Mouse (Mus musculus) frontal cortex, postnatal 25 days (tissue): ENCODE measurements around the gene Zmym2.
"Not testable (repeated sequence)": the region's sequence is repeated elsewhere in the genome, so short reads cannot be mapped to it uniquely, and the experiment has no call there.

Source experiments
- DNase-seq, 2 experiments: peaks; one replicate each; pipeline ENCODE4 v3.0.0; 2022; ENCODE audit warnings: low spot score in 2 of 2

The Zmym2 gene

GRCm38 (mm10) chr14:56886594-56887513 lies at the start of gene Zmym2:
Zmym2 (plus strand) TSS chr14:56886653.
- DNase-seq: peak; percentile 56 to 59

DNA sequence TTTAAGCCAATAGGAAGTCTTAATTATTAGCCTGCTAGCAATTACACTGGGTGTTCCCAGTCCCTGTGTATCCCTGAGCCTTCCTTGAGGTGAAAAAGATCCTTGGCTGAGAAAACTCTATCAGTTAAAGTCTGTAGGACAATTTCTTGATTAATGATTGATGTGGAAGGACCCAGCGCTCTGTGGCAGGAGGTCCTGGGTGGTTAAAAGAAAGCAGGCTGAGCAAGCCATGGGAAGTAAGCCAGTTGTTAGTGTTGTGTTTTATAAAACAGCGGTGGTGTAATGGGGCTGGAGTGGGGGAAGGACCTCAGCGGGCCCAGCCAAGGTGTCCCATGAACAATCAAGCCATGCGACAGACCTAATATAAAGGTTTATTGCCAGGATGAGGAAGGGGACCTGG lies 42.4 kb upstream of the Zmym2 start:
- DNase-seq: no peak

GRCm38 (mm10) chr14:56844507-56844906 lies 41.9 kb upstream of the Zmym2 start:
- DNase-seq: no peak

- no peak for DNase-seq
Measured at GRCm38 (mm10) chr14:56848322-56848721, 38.1 kb upstream of the Zmym2 start.

- DNase-seq: no peak
Measured at GRCm38 (mm10) chr14:56849681-56850080, 36.8 kb upstream of the Zmym2 start.

- DNase-seq: no peak
Measured at GRCm38 (mm10) chr14:56864041-56864440, 22.4 kb upstream of the Zmym2 start.

DNA sequence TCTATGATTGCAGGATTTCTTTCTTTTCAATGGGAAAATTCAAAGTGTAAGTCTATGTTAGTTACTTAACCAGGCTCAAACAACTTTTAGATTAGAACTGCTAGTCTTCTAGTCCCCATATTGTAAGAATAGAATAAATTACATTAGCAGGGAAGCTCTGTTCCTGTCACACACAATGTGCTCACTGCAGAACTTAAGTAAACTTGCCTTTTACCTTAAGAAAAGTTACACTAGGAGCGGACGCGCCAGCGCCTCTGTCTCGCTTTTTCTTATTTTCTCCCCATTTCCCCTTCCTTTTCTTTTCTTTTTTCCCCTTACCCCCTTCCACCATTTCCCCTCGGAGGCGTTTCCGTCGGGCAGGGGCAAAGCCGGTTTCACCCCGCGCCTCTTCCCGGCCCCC lies 21.8 kb upstream of the Zmym2 start:
- no peak for DNase-seq

DNA sequence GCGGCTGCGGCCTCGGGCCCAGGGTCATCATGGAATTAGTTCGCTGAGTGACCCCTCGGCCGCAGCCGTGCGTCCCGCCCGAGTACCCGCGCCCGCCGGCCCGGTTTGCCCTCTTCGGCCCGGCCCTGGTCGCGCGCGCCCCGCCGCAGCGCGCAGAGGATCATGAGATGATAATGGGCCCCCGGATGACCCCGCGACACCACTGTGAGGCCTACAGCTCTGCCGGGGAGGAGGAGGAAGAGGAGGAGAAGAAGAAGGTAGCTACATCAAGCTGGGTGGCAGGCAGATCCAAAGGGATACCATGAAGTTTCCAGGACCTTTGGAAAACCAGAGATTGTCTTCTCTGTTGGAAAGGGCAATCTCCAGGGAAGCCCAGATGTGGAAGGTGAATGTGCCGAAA lies 21.3 kb upstream of the Zmym2 start:
- DNase-seq: not testable (repeated sequence)

DNA sequence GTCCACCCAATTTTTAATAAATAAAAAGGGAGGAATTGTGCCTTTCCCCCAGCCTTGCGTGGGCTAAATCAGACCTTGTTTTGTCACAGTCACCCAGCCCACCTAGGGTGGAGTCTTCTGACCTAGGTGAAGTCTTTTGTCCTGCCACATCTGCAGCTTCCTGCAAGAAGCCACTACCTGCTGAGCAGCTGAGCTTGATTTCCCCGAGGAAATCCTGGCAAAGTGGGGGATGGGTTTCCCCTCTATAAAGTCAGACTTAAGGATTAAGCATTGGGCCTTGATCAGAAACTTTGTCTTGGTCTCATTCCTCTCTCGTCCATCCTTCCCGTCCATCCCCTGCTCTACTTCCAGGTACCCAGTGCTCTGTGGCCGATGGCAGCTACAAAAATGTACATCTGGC lies 12.9 kb upstream of the Zmym2 start:
- DNase-seq: no peak

DNA sequence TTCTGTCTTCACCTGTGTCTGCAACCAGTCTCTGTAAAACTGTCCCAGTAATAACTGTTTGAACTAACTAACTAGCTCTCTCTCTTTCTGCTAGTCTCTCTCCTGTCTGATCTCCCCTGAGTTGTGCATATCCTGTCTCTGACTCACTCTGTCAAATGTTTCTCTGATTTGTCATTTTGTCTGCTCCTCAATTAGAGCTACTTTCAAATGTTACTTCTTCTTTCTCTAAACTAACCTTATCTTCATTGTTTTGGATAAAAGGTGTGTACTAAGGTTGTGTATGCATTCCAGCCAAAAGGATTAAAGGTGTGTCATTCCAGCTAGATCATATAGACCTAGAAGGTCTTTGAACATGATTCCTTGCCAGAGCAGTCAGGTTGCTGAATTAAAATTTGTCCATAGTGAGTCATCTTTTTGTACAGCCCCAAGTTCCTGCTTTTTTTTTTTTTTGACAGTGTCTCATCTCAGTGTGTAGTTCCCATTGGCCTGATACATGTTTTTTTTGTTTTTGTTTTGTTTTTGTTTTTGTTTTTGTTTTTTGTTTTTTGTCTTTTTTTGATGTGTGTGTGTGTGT lies 10.8 kb upstream of the Zmym2 start:
- no peak for DNase-seq

DNA sequence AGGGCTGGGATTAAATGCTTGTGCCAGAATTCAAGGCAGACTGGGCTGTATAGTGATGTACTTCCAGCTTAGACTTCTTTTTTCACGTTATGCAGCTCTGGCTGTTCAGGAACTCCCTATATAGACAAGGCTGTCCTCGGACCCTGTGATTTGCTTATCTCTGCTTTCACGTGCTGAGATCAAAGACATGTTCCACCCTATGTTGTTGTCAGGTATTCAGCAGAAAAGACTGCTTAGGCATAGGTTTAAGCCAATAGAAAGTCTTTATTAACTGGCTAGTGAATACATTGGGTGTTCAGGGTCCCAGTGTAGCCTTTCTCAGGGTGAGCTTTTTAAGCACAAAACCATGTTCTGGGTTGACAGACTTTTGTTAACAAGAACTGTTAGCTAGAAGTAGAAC lies 5.2 kb upstream of the Zmym2 start:
- DNase-seq: no peak

DNA sequence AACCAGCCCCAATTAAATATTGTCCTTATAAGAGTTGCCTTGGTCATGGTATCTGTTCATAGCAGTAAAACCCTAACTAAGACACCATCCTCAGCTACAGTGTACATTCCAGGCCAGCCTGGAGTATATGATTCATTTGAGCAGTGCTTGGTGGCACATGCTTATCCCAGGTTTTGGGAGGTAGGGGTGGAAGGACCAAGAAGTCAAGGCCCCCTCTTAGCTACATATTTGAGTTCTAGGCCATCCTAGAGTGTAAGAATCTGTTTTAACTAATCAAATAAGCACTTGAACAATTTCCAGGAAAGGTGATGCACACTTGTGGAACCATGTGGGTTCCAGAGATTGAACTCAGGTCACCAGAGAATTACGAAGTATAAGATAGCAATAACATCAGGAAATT lies 3.0 kb upstream of the Zmym2 start:
- no peak for DNase-seq

DNA sequence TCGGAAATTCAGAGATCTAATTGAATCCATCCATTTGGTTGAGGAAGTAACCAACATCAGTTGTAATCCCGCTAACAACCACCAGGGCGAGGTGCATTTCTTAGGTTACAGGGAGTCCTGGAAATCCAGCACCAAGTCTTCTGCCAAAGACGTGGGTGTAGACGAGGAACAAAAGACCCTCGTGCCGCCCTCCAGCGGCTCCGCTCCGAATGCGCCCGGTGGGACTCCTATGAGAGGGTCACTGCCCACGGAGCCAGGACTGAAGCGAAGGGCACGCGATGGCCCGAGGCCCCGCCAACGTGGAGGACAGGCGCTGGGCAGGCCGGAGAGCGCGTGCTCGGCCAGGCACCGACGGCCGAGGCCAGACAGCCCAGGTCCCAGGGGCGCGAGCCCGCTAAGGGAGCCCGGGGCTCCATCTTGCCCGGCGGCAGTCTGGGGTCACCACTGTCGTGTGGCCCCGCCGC lies 1.1 kb upstream of the Zmym2 start:
- peak; percentile 58 to 64 for DNase-seq

DNA sequence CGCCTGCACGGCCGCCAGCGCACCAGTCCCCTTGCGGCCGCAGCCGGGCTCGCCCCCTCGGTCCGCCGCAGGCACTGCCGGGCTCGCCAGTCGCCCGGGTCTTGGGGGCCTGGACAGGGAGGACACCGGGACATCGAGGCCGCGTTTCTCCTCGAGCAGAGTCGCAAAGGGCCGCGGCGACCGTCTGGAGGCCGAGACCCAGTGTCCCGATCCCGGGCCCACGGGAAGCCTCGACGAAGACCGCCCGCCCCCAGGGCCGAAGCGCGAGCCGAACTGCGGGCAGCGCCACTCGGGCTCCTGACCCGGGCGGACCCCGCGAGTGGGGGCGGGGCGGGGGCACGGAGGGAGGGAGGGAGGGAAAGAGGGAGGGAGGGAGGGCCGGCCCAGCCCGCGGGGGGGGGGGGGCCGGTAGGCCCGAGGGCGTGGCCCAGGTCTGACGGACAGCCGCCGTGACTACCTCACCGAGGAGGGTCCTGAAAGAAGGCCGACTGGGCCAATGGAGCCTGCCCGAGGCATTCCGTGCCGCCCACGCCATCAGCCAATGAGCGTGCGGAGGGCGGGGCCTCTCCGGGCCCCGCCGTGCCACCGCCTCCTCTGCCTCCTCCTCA lies 363 bp upstream of the Zmym2 start:
- peak; percentile 53 to 54 for DNase-seq

DNA sequence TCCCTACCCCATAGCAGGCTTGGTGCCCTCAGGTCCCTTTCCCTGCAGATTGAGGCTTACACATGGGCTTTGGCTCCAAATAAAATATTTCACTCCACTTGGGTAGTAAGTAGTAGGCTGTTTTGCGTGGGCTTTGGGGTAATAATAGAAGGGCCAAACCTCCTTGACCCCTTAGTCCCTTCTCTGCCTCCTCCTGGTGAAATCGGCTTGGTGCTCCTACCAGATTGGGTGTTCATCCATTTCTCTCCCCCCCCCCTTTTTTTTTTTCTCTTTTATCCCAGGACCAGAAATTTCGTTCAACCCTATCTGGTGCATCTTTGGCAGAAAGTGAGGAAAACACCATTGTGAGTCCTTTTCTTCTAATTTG lies 1.0 kb downstream of the Zmym2 start:
- no peak for DNase-seq

GRCm38 (mm10) chr14:56887887-56888286 lies 1.4 kb downstream of the Zmym2 start:
- DNase-seq: peak; percentile 30 to 49

- no peak for DNase-seq
Measured at GRCm38 (mm10) chr14:56888416-56888815, 2.0 kb downstream of the Zmym2 start.

DNA sequence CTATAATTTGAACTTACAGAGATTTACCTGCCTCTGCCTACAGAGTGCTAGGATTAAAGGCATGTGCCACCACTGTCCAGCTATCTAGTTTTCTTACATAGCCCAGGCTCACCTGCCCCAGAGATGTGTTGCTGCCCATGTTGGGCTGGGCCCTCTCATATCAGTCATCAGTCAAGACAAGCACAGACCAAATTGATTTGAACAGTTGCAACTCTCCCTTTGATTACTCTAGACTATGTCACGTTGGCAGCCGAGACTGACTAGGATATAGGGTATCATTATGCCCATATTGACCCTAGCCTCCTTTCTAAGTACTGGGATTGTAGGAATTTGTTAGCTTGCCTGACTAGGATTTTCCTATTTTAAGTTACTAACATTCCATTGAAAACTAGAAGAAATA lies 8.0 kb downstream of the Zmym2 start:
- no peak for DNase-seq

- DNase-seq: no peak
Measured at GRCm38 (mm10) chr14:56896521-56896920, 10.1 kb downstream of the Zmym2 start.

DNA sequence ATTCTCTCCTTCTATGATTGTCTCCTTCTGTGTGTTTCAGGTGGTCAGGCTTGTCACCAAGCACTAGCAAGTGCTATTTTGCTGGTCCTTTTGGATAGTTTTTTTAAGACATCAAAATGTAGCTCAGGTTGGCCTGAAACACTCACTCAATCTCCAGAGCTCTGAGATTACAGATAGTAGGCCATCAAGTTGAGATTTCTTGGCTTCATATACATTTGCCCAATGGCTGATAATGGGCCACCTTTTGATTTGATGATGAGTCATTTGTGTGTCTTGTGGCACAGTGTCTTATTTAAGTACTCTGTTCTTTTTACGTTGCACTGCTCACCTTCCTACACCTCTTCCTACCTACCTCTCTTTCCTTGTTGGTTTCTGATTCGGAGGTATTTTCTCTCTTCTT lies 11.0 kb downstream of the Zmym2 start:
- DNase-seq: no peak

- DNase-seq: no peak
Measured at GRCm38 (mm10) chr14:56899656-56900055, 13.2 kb downstream of the Zmym2 start.

DNA sequence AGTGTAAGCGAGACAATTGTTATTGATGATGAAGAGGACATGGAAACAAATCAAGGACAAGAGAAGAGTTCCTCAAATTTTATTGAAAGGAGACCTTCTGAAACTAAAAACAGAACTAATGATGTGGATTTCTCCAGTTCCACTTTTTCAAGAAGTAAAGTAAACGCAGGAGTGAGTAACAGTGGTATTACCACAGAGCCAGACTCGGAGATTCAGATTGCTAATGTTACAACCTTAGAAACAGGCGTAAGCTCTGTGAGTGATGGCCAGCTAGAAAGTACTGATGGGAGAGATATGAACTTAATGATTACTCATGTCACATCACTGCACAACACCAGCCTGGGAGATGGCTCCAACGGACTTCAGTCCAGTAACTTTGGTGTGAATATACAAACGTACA lies 16.6 kb downstream of the Zmym2 start:
- DNase-seq: no peak

- no peak for DNase-seq
Measured at GRCm38 (mm10) chr14:56905696-56906095, 19.2 kb downstream of the Zmym2 start.
